Mouse (Mus musculus) heart, embryonic 14.5 days (tissue): Measurements from ENCODE around the gene Sgtb. TPM values are rescaled to one million over a fixed set of nuclear protein-coding genes. Genes with fewer than 3 reads are reported as not detected.
A peak's percentile ranks its signal among the peaks of the same experiment; 100 is the strongest.

Experiments used
- ATAC-seq: fragments of 200-750 bp; cut with Nextera tagmentation; 2 replicates; pipeline ENCODE4 v1.8.0; 2017; ENCODE audit warnings: low read depth, moderate TSS enrichment; ENCODE audit not compliant: insufficient number of reproducible peaks, insufficient read depth, low FRiP score
- H3K27ac ChIP-seq, 2 experiments: fragments of 200-500 bp in 1 of 2; fragments of 300-500 bp in 1 of 2; sonication (generic) in 1 of 2; replicated peaks in 1 of 2; 2 replicates each; pipeline ENCODE4 v1.5.1; 2012 to 2014; ENCODE audit warnings: low read depth in 2 of 2, low read length in 2 of 2, control low read depth in 1 of 2, mild to moderate bottlenecking in 1 of 2, mixed read lengths in 1 of 2; ENCODE audit not compliant: control insufficient read depth in 1 of 2, insufficient read depth in 1 of 2
- H3K27me3 ChIP-seq: fragments of 300-500 bp; sonication (generic); 2 replicates; pipeline ENCODE4 v1.6.1; 2014; ENCODE audit warnings: mild to moderate bottlenecking, low read length, control low read depth; ENCODE audit not compliant: control insufficient read depth, insufficient read depth
- H3K36me3 ChIP-seq: fragments of 300-500 bp; sonication (generic); 2 replicates; pipeline ENCODE4 v1.6.1; 2014; ENCODE audit warnings: mild to moderate bottlenecking, control low read depth, low read length, mixed read lengths; ENCODE audit not compliant: control insufficient read depth, insufficient read depth
- H3K4me1 ChIP-seq, 2 experiments: fragments of 200-500 bp in 1 of 2; fragments of 300-500 bp in 1 of 2; sonication (generic) in 1 of 2; 2 replicates each; pipeline ENCODE4 v1.6.1; 2012 to 2014; ENCODE audit warnings: low read length in 2 of 2, control low read depth in 1 of 2, mixed read lengths in 1 of 2; ENCODE audit not compliant: control insufficient read depth in 2 of 2, insufficient read depth in 2 of 2
- H3K4me2 ChIP-seq: fragments of 300-500 bp; sonication (generic); 2 replicates; pipeline ENCODE4 v1.6.1; 2014; ENCODE audit warnings: mild to moderate bottlenecking, low read length
- H3K4me3 ChIP-seq, 2 experiments: fragments of 200-500 bp in 1 of 2; fragments of 300-500 bp in 1 of 2; sonication (generic) in 1 of 2; 2 replicates each; pipeline ENCODE4 v1.5.1; 2012 to 2014; ENCODE audit warnings: low read length in 2 of 2, mild to moderate bottlenecking in 2 of 2, control low read depth in 1 of 2, low read depth in 1 of 2, moderate library complexity in 1 of 2; ENCODE audit not compliant: control insufficient read depth in 1 of 2, insufficient read depth in 1 of 2
- H3K9ac ChIP-seq: fragments of 300-500 bp; sonication (generic); 2 replicates; pipeline ENCODE4 v1.6.1; 2014; ENCODE audit warnings: mild to moderate bottlenecking, low read length
- H3K9me3 ChIP-seq: fragments of 300-500 bp; sonication (generic); 2 replicates; pipeline ENCODE4 v1.6.1; 2016; ENCODE audit warnings: low read length, control low read depth; ENCODE audit not compliant: control insufficient read depth
- WGBS: fragments of 180-500 bp; shearing (Covaris S2); extraction: QIAGEN DNeasy Blood & Tissue Kit; methylation state at CpG from one replicate; pipeline ENCODE4 v1.1.7; 2014; 5-methylcytosine and 5-hydroxymethylcytosine counted together
- polyA plus RNA-seq: library from polyadenylated mRNA; unstranded; fragments of >200 nt; fragmentation: Nextera tagmentation; extraction: Ambion mirVana; gene quantifications from 2 replicates; pipeline ENCODE4 v1.2.1, GENCODE M21; 2014

The Sgtb gene
- polyA plus RNA-seq, 1 experiment from 2014 or later: 2.9 TPM

GRCm38 (mm10) chr13:104072351-104072750, 37.2 kb upstream of the Sgtb start:
- Histone ChIP-seq H3K9me3 (no peaks in the 10 kb centered on the region), H3K27me3 (no peaks in the 10 kb centered on the region), H3K4me3 (no peak overlapping the region), H3K4me2 (no peak overlapping the region), H3K27ac (no peak overlapping the region), H3K36me3 (peaks cover 34% of the 10 kb centered on the region), H3K9ac (no peak overlapping the region), H3K4me1 (peaks cover 8 to 13% of the 10 kb centered on the region in 2 experiments)
- ATAC-seq: no peak
- WGBS: 94% methylated on average over 9 of the region's 9 CpGs

GRCm38 (mm10) chr13:104074230-104074629, 35.3 kb upstream of the Sgtb start:
- Histone ChIP-seq H3K9ac (no peak overlapping the region), H3K27me3 (no peaks in the 10 kb centered on the region), H3K27ac (peak overlapping the region in 1 of 2 experiments; percentile 9; a peak in 1 of 4 replicates), H3K36me3 (peaks cover 22% of the 10 kb centered on the region), H3K4me2 (no peak overlapping the region), H3K4me1 (peaks cover 6 to 13% of the 10 kb centered on the region in 2 experiments), H3K4me3 (no peak overlapping the region), H3K9me3 (no peaks in the 10 kb centered on the region)
- WGBS: 82% methylated on average over 8 of the region's 8 CpGs
- no peak for ATAC-seq

- no peak overlapping the region for H3K4me3 ChIP-seq
- peak overlapping the region in 1 of 2 experiments; percentile 9; a peak in 1 of 4 replicates for H3K27ac ChIP-seq
- H3K9ac ChIP-seq: no peak overlapping the region
- H3K4me2 ChIP-seq: no peak overlapping the region
- no peaks in the 10 kb centered on the region for H3K27me3 ChIP-seq
- WGBS: 63% methylated on average over 10 of the region's 10 CpGs
- H3K4me1 ChIP-seq: peaks cover 2 to 10% of the 10 kb centered on the region in 2 experiments; a peak in 3 of 4 replicates
- no peaks in the 10 kb centered on the region for H3K9me3 ChIP-seq
- ATAC-seq: peak; percentile 79
- H3K36me3 ChIP-seq: peaks cover 19% of the 10 kb centered on the region
Measured at GRCm38 (mm10) chr13:104074731-104075130, 34.8 kb upstream of the Sgtb start.

- no peak for ATAC-seq
- 82% methylated on average over 6 of the region's 6 CpGs for WGBS
Measured at GRCm38 (mm10) chr13:104076993-104077392, 32.5 kb upstream of the Sgtb start.

GRCm38 (mm10) chr13:104082504-104082903, 27.0 kb upstream of the Sgtb start:
- no peaks in the 10 kb centered on the region for H3K4me1 ChIP-seq
- H3K36me3 ChIP-seq: no peaks in the 10 kb centered on the region
- no peak overlapping the region for H3K27ac ChIP-seq
- H3K9me3 ChIP-seq: no peaks in the 10 kb centered on the region
- 89% methylated on average over 7 of the region's 7 CpGs for WGBS
- H3K27me3 ChIP-seq: no peaks in the 10 kb centered on the region
- no peak overlapping the region for H3K4me2 ChIP-seq
- H3K9ac ChIP-seq: no peak overlapping the region
- ATAC-seq: no peak
- no peak overlapping the region for H3K4me3 ChIP-seq

More at GRCm38 (mm10) chr13:104076993-104077392, 32.5 kb upstream of the Sgtb start:
- Histone ChIP-seq H3K4me1 (peaks cover 2 to 4% of the 10 kb centered on the region in 2 experiments; a peak in 2 of 4 replicates), H3K27ac (no peak overlapping the region), H3K27me3 (no peaks in the 10 kb centered on the region), H3K4me3 (no peak overlapping the region), H3K36me3 (peaks cover 8% of the 10 kb centered on the region; the same call in 1 of the 2 replicates), H3K9ac (no peak overlapping the region), H3K9me3 (no peaks in the 10 kb centered on the region), H3K4me2 (no peak overlapping the region)

- H3K9ac ChIP-seq: no peak overlapping the region
- 55% methylated on average over 2 of the region's 2 CpGs for WGBS
- H3K27ac ChIP-seq: no peak overlapping the region
- H3K27me3 ChIP-seq: no peaks in the 10 kb centered on the region
- H3K4me2 ChIP-seq: no peak overlapping the region
- H3K36me3 ChIP-seq: no peaks in the 10 kb centered on the region
- no peaks in the 10 kb centered on the region for H3K9me3 ChIP-seq
- H3K4me1 ChIP-seq: no peaks in the 10 kb centered on the region
- ATAC-seq: no peak
- H3K4me3 ChIP-seq: no peak overlapping the region
Measured at GRCm38 (mm10) chr13:104084600-104084999, 24.9 kb upstream of the Sgtb start.

- Histone ChIP-seq H3K4me3 (no peak overlapping the region), H3K36me3 (no peaks in the 10 kb centered on the region), H3K4me1 (no peaks in the 10 kb centered on the region), H3K27me3 (no peaks in the 10 kb centered on the region), H3K9ac (no peak overlapping the region), H3K27ac (no peak overlapping the region), H3K9me3 (no peaks in the 10 kb centered on the region), H3K4me2 (no peak overlapping the region)
- WGBS: 33% methylated on average over 1 of the region's 1 CpGs
- no peak for ATAC-seq
Measured at GRCm38 (mm10) chr13:104089387-104089786, 20.2 kb upstream of the Sgtb start.

- Histone ChIP-seq H3K27ac (no peak overlapping the region), H3K36me3 (no peaks in the 10 kb centered on the region), H3K9ac (no peak overlapping the region), H3K4me1 (peaks cover 5 to 16% of the 10 kb centered on the region in 2 experiments), H3K4me2 (no peak overlapping the region), H3K4me3 (no peak overlapping the region), H3K27me3 (no peaks in the 10 kb centered on the region), H3K9me3 (no peaks in the 10 kb centered on the region)
- 9% methylated on average over 1 of the region's 1 CpGs for WGBS
- ATAC-seq: no peak
Measured at GRCm38 (mm10) chr13:104091734-104092133, 17.8 kb upstream of the Sgtb start.
